Mouse (Mus musculus) cortical plate, adult 2 months (tissue): ENCODE results near the gene Gm4559.

ENCODE experiments used
- CTCF ChIP-seq: fragments of 200-500 bp; IDR thresholded peaks from 2 replicates; pipeline ENCODE4 v1.5.1; 2011; ENCODE audit warnings: mild to moderate bottlenecking, control low read depth, low read length; ENCODE audit not compliant: insufficient read depth; ENCODE audit errors: extremely low read depth
- POLR2A ChIP-seq: fragments of 200-500 bp; IDR thresholded peaks from 2 replicates; pipeline ENCODE4 v1.6.1; 2011; ENCODE audit warnings: mild to moderate bottlenecking, low read length, control low read depth; ENCODE audit not compliant: insufficient read depth; ENCODE audit errors: extremely low read depth

- TF ChIP-seq CTCF (no peak), POLR2A (no peak)
These were observed 45.0 kb upstream of the Gm4559 start for GRCm38 (mm10) chr7:142319124-142319523.
